Mouse (Mus musculus): ENCODE data around the gene Rora. TPM values are rescaled to one million over a fixed set of nuclear protein-coding genes. Genes with fewer than 3 reads are reported as not detected.

Gene Rora
- polyA plus RNA-seq, 2 experiments, result 4.5 to 10.1 TPM

DNA sequence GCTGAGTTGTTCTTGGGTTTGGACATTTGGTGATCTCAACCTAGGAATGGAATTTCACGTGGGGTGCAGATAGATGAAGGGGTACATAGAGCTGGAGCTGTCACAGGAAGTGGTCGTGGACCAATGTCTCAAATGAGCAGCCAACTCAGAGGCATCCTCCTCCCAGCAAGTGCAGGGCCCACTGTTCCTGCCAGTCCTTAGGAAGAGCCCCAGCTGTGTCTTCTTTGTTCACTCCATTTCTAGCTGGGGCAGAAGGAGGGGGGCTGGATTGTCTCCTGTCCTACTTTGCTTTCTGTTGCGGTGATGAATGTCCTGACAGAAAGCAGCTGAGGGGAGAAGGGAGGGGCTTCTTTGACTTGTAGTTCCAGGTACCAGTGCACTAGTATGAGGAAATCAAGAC is 382.7 kb downstream of the Rora start:
- 72% methylated on average over 3 of the region's 3 CpGs for WGBS

DNA sequence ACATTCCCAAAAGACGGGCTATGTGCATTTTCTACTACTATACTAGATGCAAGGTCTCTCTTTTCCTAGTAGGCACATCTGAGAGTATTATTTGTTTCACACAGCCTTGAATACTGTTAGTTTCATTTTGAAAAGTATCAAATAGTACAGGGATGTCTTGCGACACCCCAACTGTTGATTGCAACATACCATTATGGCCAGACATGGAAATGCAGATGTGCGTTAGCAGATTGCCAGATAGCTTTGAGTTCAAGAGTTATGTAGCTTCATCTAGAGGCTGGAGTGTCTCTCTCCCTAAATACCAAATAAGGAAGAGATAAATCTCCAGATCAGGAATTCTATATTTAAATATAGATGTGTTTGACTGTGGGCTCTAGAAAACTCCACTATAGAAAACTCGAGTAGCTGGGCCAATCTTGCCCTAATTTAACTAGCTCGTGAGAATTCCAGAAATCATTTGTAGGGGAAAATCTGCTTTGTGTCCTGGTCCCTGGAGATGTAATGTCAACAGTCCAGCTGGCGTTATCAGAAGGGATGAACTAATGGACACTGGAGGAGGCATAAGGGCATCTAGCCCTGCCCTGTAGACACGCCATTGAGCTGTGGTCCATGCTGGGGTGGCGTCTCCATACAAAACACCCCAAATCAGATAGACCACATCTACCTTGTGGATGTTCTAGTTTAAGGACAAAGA is 390.5 kb downstream of the Rora start:
- Histone ChIP-seq H3K9ac (ENCODE audit: low read depth, low read length, severe bottlenecking) (no peak overlapping the region), H3K27me3 (ENCODE audit: control insufficient read depth, insufficient read depth, low read length) (no peaks in the 10 kb centered on the region), H3K36me3 (ENCODE audit: control insufficient read depth, insufficient read depth, low read length) (no peaks in the 10 kb centered on the region), H3K9me3 (ENCODE audit: control insufficient read depth, low read length) (no peaks in the 10 kb centered on the region), H3K4me3 (replicated peaks; ENCODE audit: low read length) (no peak overlapping the region), H3K27ac (replicated peaks; ENCODE audit: low read depth, low read length) (no peak overlapping the region), H3K4me1 (ENCODE audit: control insufficient read depth, insufficient read depth, low read length) (no peaks in the 10 kb centered on the region), H3K4me2 (replicated peaks; ENCODE audit: low read depth, low read length, severe bottlenecking) (no peak overlapping the region)
- 92% methylated on average over 8 of the region's 8 CpGs for WGBS
- no peak for ATAC-seq (ENCODE audit: low FRiP score, low read depth)
- TF ChIP-seq POLR2A (IDR thresholded peaks at IDR 0.05; ENCODE audit: borderline replicate concordance, extremely low read depth, insufficient read depth, insufficient read length), result no peak
- DNase-seq (ENCODE audit: low spot score), result no peak

More for the DNA sequence above, 382.7 kb downstream of the Rora start:
- Histone ChIP-seq H3K4me3 (replicated peaks; ENCODE audit: low read length) (no peak overlapping the region), H3K27ac (replicated peaks; ENCODE audit: low read depth, low read length) (no peak overlapping the region), H3K9me3 (ENCODE audit: control insufficient read depth, low read length) (no peaks in the 10 kb centered on the region), H3K36me3 (ENCODE audit: control insufficient read depth, insufficient read depth, low read length) (no peaks in the 10 kb centered on the region), H3K9ac (ENCODE audit: low read depth, low read length, severe bottlenecking) (no peak overlapping the region), H3K4me2 (replicated peaks; ENCODE audit: low read depth, low read length, severe bottlenecking) (no peak overlapping the region), H3K4me1 (ENCODE audit: control insufficient read depth, insufficient read depth, low read length) (no peaks in the 10 kb centered on the region), H3K27me3 (ENCODE audit: control insufficient read depth, insufficient read depth, low read length) (no peaks in the 10 kb centered on the region)
- ATAC-seq (ENCODE audit: low FRiP score, low read depth) (no peak), DNase-seq (ENCODE audit: low spot score) (no peak)
- no peak for TF ChIP-seq POLR2A (IDR thresholded peaks at IDR 0.05; ENCODE audit: borderline replicate concordance, extremely low read depth, insufficient read depth, insufficient read length)

- H3K4me2 ChIP-seq (replicated peaks; ENCODE audit: low read depth, low read length, severe bottlenecking), result no peak overlapping the region
- no peaks in the 10 kb centered on the region for H3K4me1 ChIP-seq (ENCODE audit: control insufficient read depth, insufficient read depth, low read length)
- H3K9ac ChIP-seq (ENCODE audit: low read depth, low read length, severe bottlenecking), result no peak overlapping the region
- no peak overlapping the region for H3K4me3 ChIP-seq (replicated peaks; ENCODE audit: low read length)
- H3K27ac ChIP-seq (replicated peaks; ENCODE audit: low read depth, low read length), result no peak overlapping the region
- ATAC-seq (ENCODE audit: low FRiP score, low read depth), result no peak
- WGBS, result 88% methylated on average over 7 of the region's 7 CpGs
- no peak for TF ChIP-seq POLR2A (IDR thresholded peaks at IDR 0.05; ENCODE audit: borderline replicate concordance, extremely low read depth, insufficient read depth, insufficient read length)
- H3K27me3 ChIP-seq (ENCODE audit: control insufficient read depth, insufficient read depth, low read length), result no peaks in the 10 kb centered on the region
- DNase-seq (ENCODE audit: low spot score), result no peak
- no peaks in the 10 kb centered on the region for H3K36me3 ChIP-seq (ENCODE audit: control insufficient read depth, insufficient read depth, low read length)
- H3K9me3 ChIP-seq (ENCODE audit: control insufficient read depth, low read length), result no peaks in the 10 kb centered on the region
These were observed 391.1 kb downstream of the Rora start for GRCm38 (mm10) chr9:69044614-69045133.

DNA sequence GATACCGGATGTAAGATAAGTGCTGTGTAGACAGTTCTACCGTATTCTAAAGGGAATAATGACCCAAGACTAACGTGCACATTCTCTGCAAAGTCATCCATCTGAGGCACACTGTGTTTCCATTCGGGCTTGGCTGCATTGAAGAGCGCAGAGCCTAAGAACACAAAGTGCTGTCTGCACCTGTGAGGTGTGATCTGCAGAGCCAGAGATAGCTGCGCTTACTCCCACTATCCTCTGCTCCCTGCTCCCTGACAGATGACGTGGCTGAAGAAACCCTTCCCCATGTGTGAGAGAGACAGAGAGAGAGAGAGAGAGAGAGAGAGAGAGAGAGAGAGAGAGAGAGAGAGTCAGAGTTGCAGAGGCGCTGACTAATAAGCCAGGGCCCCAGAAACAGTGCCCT is 392.3 kb downstream of the Rora start:
- no peaks in the 10 kb centered on the region for H3K36me3 ChIP-seq (ENCODE audit: control insufficient read depth, insufficient read depth, low read length)
- no peaks in the 10 kb centered on the region for H3K27me3 ChIP-seq (ENCODE audit: control insufficient read depth, insufficient read depth, low read length)
- TF ChIP-seq POLR2A (IDR thresholded peaks at IDR 0.05; ENCODE audit: borderline replicate concordance, extremely low read depth, insufficient read depth, insufficient read length), result no peak
- DNase-seq (ENCODE audit: low spot score), result no peak
- H3K4me3 ChIP-seq (replicated peaks; ENCODE audit: low read length), result no peak overlapping the region
- no peak for ATAC-seq (ENCODE audit: low FRiP score, low read depth)
- WGBS, result 84% methylated on average over 8 of the region's 8 CpGs
- H3K27ac ChIP-seq (replicated peaks; ENCODE audit: low read depth, low read length), result no peak overlapping the region
- H3K4me1 ChIP-seq (ENCODE audit: control insufficient read depth, insufficient read depth, low read length), result no peaks in the 10 kb centered on the region
- no peaks in the 10 kb centered on the region for H3K9me3 ChIP-seq (ENCODE audit: control insufficient read depth, low read length)
- no peak overlapping the region for H3K9ac ChIP-seq (ENCODE audit: low read depth, low read length, severe bottlenecking)
- no peak overlapping the region for H3K4me2 ChIP-seq (replicated peaks; ENCODE audit: low read depth, low read length, severe bottlenecking)

GRCm38 (mm10) chr9:69050856-69051255 is 397.3 kb downstream of the Rora start:
- Histone ChIP-seq H3K27me3 (ENCODE audit: control insufficient read depth, insufficient read depth, low read length) (no peaks in the 10 kb centered on the region), H3K4me3 (replicated peaks; ENCODE audit: low read length) (no peak overlapping the region), H3K9ac (ENCODE audit: low read depth, low read length, severe bottlenecking) (no peak overlapping the region), H3K27ac (replicated peaks; ENCODE audit: low read depth, low read length) (no peak overlapping the region), H3K4me1 (ENCODE audit: control insufficient read depth, insufficient read depth, low read length) (peaks cover 7% of the 10 kb centered on the region; the same call in 1 of the 2 replicates), H3K4me2 (replicated peaks; ENCODE audit: low read depth, low read length, severe bottlenecking) (no peak overlapping the region), H3K9me3 (ENCODE audit: control insufficient read depth, low read length) (no peaks in the 10 kb centered on the region), H3K36me3 (ENCODE audit: control insufficient read depth, insufficient read depth, low read length) (no peaks in the 10 kb centered on the region)
- 72% methylated on average over 8 of the region's 8 CpGs for WGBS
- TF ChIP-seq POLR2A (IDR thresholded peaks at IDR 0.05; ENCODE audit: borderline replicate concordance, extremely low read depth, insufficient read depth, insufficient read length), result no peak
- ATAC-seq (ENCODE audit: low FRiP score, low read depth), result no peak
- no peak for DNase-seq (ENCODE audit: low spot score)
